Mouse (Mus musculus) right cerebral cortex, postnatal 36 days (tissue): ENCODE data around the gene Slc37a4.
"Not testable (repeated sequence)": the region's sequence is repeated elsewhere in the genome, so short reads cannot be mapped to it uniquely, and the experiment has no call there.

ENCODE experiments used
- DNase-seq, 2 experiments: peaks; one replicate each; pipeline ENCODE4 v3.0.0; 2022; ENCODE audit warnings: low spot score in 2 of 2, mixed read lengths in 1 of 2

Slc37a4 gene

DNA sequence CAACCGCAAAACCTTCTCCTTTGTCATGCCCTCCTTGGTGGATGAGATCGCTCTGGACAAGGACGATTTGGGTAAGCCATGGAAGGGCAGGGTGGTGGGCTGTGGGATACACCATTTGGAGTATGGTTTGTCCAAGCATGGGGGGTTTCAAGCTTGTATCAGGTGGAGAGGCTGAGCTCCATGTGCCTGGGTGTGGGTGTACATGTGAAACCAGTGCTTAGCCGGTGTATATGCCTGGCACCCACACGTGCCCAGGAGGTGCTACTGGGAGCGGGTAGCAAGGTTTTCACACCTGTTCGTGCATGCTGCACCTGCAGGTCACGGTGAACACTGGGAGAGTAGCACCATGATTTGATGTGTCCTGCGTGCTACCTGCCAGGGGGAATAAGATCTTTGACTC lies 1.9 kb downstream of the Slc37a4 start:
- no peak for DNase-seq

DNA sequence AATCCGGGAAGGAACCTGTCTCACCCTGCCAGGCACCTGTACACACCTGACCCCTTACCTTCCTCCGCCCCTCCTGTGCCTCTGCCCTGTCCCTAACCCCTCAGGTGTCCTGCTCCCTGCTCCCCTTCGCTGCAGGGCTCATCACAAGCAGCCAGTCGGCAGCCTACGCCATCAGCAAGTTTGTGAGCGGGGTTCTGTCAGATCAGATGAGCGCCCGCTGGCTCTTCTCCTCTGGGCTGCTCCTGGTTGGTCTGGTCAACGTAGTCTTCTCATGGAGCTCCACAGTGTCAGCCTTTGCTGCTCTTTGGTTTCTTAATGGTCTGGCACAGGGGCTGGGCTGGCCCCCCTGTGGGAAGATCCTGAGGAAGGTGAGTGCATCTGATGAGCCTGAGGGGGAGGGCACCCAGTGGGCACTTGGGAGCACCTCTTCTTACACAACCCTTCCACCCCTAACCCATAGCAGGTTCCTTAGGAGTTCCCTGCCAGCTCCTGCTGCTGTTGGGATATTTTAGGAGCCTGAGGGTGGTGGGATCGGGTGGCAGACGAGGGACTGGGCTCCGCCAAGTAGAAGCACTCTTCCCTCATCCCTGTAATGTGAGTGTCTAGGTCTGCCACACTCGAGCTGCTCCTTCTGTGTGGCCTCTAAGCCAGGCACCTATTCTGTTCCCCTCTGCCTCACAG lies 2.6 kb downstream of the Slc37a4 start:
- no peak for DNase-seq

DNA sequence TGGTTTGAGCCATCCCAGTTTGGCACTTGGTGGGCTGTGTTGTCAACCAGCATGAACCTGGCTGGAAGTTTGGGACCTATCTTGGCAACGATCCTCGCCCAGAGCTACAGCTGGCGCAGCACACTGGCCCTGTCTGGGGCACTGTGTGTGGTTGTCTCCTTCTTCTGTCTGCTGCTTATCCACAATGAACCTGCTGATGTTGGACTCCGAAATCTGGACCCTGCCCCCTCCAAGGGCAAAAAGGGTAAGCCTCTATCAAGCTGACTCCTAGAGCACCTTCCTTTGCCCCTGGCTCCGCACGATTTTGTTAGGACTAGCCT lies 3.1 kb downstream of the Slc37a4 start:
- no peak for DNase-seq

DNA sequence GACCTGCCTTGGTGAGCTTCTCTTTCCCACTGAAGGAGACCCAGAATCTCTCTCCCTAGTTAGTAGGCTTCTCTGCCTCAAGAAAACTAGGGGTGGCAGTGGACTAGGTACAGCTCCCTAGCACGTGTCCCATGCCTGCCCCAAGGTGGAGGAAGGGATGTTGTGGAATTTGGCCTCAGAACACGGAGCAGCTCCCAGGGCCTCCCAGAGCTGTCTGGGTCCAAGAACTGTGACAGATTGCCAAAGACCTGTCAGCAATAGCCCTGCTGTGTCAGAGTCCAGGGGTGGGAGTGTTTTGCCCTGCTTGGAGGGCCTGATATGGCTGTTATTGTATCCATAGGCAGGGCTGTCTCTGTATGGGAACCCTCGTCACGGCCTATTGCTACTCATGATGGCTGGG lies 4.4 kb downstream of the Slc37a4 start:
- no peak for DNase-seq

DNA sequence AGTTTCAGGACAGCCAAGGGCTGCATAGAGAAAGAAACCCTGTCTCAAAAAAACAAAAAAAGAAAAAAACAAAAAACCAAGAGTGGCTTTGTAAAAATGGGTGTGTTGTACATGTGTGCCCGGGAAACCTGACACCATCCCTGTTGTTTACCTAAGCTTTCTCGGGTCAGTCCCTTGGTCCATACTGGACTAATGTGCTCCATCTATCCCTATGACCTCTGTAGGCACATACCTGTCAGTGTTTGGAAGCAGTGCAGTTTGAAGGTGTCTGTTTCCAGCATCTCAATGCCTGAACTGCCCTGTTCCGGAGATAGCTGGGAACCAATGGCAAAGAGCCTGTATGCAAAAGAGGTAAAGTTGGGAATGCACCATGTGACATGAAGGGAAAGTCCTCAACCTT lies 8.4 kb downstream of the Slc37a4 start:
- no peak for DNase-seq

DNA sequence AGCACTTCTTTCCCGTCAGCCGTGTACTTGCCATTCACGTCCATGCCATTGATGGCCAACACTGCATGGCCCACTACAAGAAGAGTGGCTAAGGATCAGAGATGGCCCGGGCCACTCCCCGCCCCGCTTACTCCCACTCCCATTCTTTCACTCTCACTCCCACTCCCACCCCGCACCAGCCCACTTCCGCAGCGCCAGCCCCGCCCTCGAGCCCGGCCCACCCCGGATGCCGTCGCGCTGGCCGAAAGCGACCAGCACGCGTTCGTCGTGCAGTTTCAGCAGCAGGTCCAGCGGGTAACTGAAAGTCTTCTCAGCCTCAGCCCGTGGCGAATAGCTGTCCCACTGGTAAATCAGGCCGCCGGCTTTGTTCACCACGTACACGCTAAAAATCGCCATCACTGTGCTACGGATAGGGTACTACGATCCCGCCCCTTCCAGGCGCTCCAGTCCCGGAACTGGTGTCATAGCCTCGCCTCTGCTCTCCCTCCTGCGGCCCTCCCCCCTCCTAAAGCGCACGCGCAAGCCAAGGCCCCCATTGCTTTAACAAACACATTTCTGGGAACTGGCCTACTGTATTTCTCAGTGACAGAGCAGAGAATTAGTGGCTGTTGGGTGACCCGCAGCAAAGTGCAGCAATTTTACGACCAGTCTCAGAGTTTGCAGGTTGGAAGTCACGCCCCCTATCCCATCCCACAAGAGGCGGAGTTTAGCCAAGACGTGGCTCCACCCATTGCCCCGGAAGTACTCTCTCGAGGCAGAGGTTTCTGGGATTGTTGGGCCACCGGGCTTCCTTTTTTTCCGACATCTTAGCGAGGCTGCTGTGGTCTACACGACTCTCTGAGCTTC lies 10.5 kb downstream of the Slc37a4 start, which contains the start of the genes Rps25 and Trappc4:
Rps25 (plus strand) TSS at position 234 of the 846 bp plus-strand sequence.
Trappc4 (minus strand) TSS at position 695 of the 846 bp plus-strand sequence.
- DNase-seq = peak; percentile 85 to 88

DNA sequence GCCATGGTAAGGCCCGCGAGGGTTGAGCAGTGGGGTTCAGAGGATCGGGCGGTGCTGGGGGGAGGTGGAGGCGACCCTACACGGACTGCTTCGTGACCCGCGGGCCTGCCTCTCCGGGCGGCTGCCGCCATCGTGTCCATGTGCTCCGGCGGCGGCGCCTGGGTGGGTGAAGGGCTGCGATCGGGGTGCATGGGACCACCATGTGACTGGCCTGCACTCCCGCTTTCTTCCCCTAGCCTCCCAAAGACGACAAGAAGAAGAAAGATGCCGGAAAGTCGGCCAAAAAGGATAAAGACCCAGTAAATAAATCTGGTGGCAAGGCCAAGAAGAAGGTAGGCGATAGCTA lies 11.1 kb downstream of the Slc37a4 start:
- DNase-seq = no peak

DNA sequence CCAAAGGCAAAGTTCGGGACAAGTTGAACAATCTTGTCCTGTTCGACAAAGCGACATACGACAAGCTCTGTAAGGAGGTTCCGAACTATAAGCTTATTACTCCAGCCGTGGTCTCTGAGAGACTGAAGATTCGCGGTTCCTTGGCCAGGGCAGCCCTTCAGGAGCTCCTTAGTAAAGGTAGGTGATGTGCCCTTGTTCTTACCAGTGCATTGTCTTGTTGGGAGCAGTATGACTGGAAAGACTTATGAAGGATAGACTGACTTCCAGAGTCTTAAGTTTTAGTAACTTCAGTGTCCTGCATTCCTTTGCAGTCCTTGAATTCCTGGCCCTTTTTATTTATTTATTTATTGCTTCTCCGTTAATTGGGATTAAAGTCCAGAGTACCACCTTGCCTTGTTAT lies 12.0 kb downstream of the Slc37a4 start:
- not testable (repeated sequence) for DNase-seq

DNA sequence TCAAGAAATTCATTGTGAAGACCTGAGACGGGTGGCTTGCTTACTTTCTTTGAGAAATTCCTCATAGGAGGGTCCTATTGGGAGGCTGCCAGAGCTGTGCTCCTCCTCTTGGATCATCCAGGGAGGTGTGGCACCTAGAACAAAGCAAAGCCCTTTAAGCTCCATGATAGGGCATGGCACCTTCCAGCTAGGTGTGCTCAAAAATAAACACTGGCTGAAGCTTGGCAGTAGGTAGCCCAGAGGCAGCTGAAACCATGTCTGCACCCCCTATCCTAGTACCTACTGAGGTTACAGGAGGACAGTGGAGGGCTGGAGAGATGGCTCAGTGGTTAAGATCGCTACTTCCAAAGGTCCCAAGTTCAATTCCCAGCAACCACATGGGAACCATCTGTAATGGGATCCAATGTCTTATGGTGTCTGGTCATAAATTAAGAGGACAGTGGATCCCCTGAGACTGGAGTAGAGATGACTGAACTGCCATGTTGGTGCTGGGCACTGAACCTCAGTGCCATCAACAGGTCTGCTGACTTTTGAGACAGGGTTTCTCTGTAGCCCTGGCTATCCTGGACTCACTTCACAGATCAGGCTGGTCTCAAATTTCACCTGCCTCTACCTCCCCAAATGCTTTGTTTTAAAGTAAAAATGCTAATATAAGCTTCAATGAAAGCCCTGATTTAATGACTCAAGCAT lies 14.1 kb downstream of the Slc37a4 start:
- DNase-seq = no peak

DNA sequence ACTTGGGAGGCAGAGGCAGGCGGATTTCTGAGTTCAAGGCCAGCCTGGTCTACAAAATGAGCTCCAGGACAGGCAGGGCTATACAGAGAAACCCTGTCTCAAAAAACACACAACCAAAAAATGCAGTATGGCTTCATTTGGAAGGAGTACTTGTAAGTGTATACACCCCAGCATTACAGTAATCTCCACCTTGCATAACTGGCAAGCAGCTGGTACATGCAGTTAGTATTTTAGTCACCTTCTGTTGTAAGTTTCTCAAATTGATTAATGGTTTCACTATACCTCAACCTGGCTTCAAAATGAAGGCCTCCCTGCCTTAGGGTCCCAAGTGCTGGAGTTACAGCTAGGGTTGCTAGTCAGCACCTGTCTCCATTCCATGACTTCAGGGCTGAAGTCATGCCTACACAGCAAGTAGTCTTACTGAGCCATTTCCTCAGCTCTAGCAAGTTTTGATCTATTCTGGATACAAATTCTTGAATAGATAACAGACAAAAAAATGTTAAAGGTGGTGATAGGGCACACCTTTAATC lies 15.0 kb downstream of the Slc37a4 start:
- no peak for DNase-seq

DNA sequence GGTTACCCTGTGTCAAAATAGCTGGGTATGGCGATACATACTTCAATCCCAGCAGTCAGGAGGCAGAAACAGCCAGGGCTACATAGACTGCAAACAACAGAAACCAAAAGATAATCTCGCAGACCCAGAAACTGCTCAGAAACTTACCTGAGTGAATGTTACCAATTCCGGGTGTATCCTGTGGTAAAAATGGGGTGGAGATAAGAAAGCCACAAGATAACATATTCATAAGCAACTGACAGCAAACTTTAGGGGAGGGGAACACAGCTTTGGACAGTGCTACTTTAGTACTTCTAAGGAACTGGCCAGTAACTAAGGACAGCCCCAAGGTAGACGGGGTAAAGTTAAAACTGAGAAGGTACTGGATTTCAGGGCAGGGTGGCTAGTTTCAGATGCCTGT lies 15.7 kb downstream of the Slc37a4 start:
- DNase-seq = no peak

DNA sequence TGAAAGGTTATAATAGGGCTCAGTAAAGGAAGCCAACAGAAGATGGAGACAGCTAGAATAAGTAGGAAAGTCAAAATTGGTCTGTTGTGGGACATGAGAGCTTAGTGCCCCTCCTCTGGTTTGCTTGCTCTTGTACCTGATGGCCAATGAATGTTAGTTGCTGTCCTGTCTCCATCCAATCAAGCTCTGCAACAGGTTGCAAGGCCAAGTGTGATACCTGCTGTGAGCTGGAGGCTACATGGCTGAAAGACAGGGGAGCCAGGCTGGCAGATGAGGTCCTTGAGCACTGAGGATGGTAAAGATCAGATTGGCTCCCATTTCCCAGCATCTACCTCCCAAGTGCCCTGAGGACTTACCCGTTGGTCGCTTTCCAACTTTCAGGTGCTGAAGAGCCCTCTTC lies 16.1 kb downstream of the Slc37a4 start:
- no peak for DNase-seq

DNA sequence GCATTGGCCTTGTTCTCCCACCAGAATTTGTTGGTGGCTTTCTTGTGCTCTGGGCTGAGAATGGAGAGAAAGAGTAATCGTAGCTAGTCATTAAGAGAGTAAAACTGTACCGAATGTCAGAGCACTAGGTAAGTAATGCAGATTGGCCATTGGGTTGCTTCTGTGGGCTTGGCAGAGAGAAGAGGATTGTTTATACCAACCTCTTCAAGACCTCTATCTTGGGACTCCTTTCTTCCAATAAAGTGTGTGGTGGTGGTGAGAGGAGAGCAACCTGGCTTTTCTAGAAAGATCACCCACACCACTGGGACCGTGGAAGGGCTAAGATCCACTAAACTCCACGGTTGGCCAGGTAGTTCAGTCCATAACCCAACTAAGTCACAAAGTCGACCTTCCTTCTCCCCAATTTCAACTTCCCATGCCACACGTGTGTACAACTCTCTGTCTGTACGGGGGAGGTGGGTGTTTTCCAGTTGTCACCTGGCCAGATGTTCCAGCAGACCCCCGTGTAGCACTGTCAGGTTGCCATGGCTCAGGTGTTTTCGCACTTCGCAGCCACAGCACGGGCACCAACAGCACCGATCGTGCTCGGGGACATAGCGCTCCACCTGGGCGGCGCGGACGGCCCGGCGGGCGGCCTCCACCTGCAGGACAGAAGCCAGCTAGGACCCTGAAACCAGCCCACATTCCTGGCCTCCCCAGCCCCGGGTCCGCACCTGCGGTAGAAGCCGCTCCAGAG lies 20.7 kb downstream of the Slc37a4 start:
- no peak for DNase-seq

DNA sequence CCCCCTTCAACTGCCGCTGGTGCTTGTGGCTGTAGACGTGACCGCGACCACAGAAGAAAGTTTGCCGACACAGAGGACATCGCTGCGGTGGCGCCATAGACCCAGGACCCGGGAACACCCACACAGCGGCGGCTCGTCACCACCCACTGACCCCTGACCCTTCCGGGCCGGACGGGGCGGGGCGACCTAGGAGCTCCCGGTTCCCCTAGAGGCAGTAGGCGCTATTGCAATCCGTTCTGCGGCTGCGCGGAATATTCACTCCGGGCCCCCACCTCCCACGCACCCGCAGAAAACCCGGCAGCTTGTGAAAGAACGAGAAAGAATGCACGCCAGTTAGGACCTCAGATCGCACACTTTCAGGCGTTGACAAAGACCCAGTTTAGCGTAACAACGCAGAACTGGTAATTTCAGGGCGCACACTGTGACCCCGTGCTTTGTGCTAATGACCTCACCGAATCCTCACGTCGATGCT lies 21.3 kb downstream of the Slc37a4 start:
- peak; percentile 91 to 92 for DNase-seq

DNA sequence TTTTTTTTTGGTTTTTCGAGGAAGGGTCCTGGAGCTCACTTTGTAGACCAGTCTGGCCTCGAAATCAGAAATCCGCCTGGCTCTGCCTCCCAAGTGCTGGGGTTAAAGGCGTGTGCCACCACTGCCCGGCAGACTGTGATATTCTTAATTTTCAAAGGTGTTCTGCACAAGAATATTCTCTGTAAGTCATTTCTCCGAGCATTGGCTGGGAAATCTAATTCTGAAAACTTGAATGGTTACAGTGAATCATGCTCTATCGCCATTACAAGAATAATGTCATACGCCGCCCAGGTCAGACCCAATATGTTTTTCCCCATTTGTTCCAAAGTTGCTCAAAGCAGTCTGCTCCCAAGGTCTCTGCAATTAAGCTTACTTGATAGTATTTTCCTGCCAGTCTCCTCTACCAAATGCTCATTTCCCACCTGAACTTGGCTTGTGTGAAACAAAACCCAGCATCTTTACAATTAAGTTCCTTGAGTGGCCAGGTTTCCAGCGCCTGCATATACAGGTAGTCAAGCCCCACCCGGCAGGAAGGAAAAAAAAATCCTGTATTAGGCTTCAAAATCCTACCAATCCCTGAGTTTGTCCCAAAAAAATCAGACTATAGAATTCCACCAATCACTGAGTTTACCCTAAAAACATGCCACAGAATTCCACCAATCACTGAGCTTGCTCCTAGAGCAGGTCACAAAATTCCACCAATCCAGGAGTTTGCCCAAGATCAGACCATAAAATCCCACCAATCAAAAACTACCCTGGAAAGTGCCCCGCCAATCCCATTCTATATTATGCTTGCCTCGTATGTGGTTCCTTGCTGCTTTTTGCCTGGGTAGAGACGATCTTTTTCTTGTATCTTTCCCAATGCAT lies 22.1 kb downstream of the Slc37a4 start, which contains the start of gene Ccdc84:
Ccdc84 (minus strand) TSS at position 51 of the 867 bp plus-strand sequence.
- no peak for DNase-seq

DNA sequence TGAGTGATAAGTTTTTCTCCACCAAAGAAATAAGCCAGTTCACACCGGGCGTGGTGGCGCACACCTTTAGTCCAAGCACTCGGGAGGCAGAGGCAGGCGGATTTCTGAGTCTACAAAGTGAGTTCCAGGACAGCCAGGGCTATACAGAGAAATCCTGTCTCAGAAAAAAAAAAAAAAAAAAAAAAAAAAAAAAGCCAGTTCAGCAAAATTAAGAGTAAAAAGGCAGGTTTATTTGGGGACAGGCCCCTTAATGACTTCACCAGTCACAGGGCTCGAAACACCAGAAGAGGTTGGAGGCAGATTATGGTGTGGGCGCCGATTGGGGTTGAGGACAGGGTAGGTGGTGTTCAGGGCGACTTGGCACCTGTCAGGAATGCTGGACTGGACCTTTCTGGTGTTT lies 23.1 kb downstream of the Slc37a4 start:
- DNase-seq = not testable (repeated sequence)

DNA sequence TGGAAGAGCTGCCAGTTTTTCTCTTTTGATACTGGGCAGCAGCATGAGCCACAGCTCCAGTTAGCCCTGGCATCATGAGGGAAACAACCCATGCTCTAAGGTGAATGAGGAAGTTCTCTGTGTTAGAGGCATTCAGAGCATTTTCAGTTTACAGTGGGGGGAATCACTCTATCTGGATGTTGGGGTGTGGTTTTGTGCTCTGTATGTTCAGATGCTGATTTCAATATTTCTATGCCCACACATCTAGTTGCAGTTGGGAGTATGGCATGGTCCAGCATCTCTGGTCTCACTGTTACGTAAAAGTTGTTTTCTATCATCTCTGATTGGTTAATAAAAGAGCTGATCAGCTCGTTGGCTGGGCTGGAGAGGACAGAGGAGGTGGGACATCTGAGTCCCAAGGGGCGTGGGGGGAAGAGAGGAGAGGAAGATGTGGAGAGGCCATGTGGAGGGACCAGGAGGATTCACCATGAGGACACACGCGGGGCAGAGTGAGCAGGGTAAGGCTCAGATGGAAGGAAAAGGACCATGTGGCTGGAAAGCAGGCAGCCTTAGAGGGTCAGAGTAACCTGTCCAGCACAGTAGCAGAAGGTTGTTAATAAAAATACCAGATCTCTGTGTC lies 23.7 kb downstream of the Slc37a4 start:
- no peak for DNase-seq

DNA sequence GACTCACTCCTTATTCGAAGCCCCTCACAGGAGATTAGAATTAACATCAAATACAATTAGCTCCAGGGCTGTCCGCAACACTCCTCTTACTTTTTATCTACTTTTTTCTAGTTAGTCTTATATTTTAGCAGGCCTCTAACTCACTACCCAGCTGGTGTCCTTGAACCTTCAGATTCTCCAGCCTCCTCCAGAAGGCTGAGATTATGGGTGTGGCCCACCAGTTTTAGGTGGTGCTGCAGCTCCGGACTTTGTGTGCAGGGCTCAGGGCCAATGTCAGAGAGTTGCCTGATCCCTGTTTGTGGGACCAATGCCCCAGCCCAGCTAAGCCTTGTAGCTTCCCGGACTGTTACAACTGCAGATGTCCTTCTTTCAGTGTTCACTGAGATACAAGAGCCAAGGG lies 26.9 kb downstream of the Slc37a4 start:
- no peak for DNase-seq

DNA sequence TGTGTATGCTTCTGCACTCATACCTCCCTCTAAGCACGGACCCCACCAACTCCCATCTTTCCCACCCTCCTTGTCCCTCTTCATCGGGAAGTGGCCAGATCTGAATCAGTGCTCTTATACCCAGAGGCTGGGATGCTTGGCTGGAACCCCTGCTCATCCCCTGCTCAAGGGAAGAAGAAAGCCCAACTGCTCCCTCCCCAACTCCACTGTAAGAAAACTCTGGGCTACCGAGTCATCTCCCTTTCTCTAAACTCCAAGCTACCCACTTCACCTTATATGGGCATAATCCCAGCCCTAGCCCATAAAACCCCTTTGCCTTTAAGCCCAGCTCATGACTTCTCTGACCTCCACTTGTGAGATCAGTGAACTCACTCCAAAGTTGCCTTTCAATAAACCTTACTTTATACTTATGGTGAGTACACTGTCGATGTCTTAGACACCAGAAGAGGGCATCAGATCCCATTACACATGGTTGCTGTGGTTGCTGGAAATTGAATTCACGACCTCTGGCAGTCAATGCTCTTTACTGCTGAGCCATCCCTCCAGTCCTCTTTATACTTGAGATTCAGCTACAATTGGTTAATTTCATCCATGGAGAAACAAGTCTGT lies 36.0 kb downstream of the Slc37a4 start:
- DNase-seq = no peak

DNA sequence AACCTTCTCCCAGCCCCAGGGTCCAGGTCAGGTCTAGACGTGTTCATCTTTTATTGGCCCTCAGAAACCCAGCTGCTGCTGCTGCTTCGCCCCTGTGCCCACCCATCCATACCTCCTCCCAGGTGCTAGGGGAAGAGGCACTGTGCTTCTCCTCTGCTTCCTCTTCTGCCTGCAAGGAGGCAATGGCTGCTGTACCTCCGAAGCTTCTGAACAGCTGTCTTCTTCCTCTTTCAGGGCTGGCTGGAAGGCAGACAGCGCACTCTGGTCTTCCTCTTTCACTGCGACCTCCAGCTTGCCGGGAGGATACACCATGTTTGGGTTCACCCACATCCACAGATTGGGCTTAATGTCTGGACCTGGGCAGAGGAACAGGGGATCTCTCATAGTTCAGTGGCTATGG lies 39.1 kb downstream of the Slc37a4 start:
- DNase-seq = no peak
